Mouse (Mus musculus) hindbrain, embryonic 11.5 days (tissue): ENCODE measurements around the gene Mlph. TPM values are rescaled to one million over a fixed set of nuclear protein-coding genes. Genes with fewer than 3 reads are reported as not detected.

Experiments used
- ATAC-seq: fragments of 200-750 bp; cut with Nextera tagmentation; 2 replicates; pipeline ENCODE4 v1.8.0; 2017; ENCODE audit warnings: mild to moderate bottlenecking, moderate TSS enrichment, moderate library complexity; ENCODE audit not compliant: low FRiP score
- DNase-seq: peaks from one replicate; pipeline ENCODE4 v3.0.0-alpha.2; 2015; ENCODE audit warnings: low spot score
- H3K27ac ChIP-seq: fragments of 300-500 bp; sonication (generic); 2 replicates; pipeline ENCODE4 v1.5.1; 2014; ENCODE audit warnings: mild to moderate bottlenecking, low read depth, low read length
- H3K27me3 ChIP-seq: fragments of 300-500 bp; sonication (generic); 2 replicates; pipeline ENCODE4 v1.6.1; 2014; ENCODE audit warnings: mild to moderate bottlenecking, low read length, moderate library complexity, mixed read lengths; ENCODE audit not compliant: control insufficient read depth, insufficient read depth
- H3K36me3 ChIP-seq: fragments of 300-500 bp; sonication (generic); 2 replicates; pipeline ENCODE4 v1.6.1; 2014; ENCODE audit warnings: mild to moderate bottlenecking, low read length, moderate library complexity, mixed read lengths; ENCODE audit not compliant: control insufficient read depth, insufficient read depth
- H3K4me1 ChIP-seq: fragments of 300-500 bp; sonication (generic); replicated peaks from 2 replicates; pipeline ENCODE4 v1.6.1; 2014; ENCODE audit warnings: low read length, mixed read lengths; ENCODE audit not compliant: control insufficient read depth, insufficient read depth
- H3K4me2 ChIP-seq: fragments of 300-500 bp; sonication (generic); replicated peaks from 2 replicates; pipeline ENCODE4 v1.6.1; 2014; ENCODE audit warnings: mild to moderate bottlenecking, low read depth, low read length
- H3K4me3 ChIP-seq: fragments of 300-500 bp; sonication (generic); 2 replicates; pipeline ENCODE4 v1.5.1; 2014; ENCODE audit warnings: low read depth, low read length
- H3K9ac ChIP-seq: fragments of 300-500 bp; sonication (generic); 2 replicates; pipeline ENCODE4 v1.6.1; 2014; ENCODE audit warnings: low read depth, low read length
- H3K9me3 ChIP-seq: fragments of 300-500 bp; sonication (generic); 2 replicates; pipeline ENCODE4 v1.6.1; 2016; ENCODE audit warnings: low read length; ENCODE audit not compliant: control insufficient read depth
- WGBS: fragments of 180-500 bp; shearing (Covaris S2); extraction: QIAGEN DNeasy Blood & Tissue Kit; methylation state at CpG from one replicate; pipeline ENCODE4 v1.1.7; 2014; 5-methylcytosine and 5-hydroxymethylcytosine counted together
- polyA plus RNA-seq: library from polyadenylated mRNA; unstranded; fragments of >200 nt; fragmentation: Nextera tagmentation; extraction: Ambion mirVana; gene quantifications from 2 replicates; pipeline ENCODE4 v1.2.1, GENCODE M21; 2014

The Mlph gene
- polyA plus RNA-seq, 1 experiment from 2014 or later = not detected

DNA sequence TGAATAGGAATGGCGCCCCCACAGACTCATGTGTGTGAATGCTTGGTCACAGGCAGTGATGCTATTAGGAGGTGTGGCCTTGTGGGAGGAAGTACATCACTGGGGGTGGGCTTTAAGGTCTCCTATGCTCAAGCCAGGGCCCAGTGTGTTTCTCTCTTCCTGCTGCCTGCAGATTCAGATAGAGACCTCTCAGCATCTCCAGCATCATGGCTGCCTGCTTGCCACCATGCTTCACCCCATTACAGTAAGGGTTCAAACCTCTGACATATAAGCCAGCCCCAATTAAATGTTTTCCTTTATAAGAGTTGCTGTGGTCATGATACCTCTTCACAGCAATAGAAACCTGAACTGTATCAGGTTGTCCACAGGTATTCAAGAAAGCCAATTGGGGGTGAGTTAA, 81.0 kb downstream of the Mlph start:
- Histone ChIP-seq H3K36me3 (no peaks in the 10 kb centered on the region), H3K4me2 (no peak overlapping the region), H3K27ac (no peak overlapping the region), H3K4me1 (no peaks in the 10 kb centered on the region; the same call in 1 of the 2 replicates), H3K9me3 (no peaks in the 10 kb centered on the region), H3K9ac (no peak overlapping the region), H3K27me3 (peaks cover 4% of the 10 kb centered on the region; the same call in 1 of the 2 replicates), H3K4me3 (no peak overlapping the region)
- WGBS = 96% methylated on average over 1 of the region's 1 CpGs
- DNase-seq = no peak
- no peak for ATAC-seq

DNA sequence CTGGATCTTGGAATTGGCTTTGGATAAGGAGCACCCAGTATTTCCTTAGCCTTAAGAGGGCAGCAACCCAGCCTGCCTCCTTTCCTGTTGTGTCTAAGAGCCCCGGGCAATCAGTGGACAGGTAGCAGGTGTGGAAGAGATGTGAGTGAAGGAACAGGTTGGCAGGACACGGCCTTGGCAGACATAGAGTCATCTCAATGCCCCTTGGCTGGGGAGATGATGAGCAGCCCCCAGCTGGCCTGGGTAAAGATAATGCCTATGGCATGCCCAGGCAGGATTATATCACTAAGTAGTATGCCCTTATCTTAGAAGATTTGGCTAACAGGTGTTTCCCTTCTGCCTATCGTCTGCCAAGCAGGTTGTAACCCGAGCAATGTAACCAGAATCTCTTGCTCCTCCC, 82.3 kb downstream of the Mlph start:
- ATAC-seq = no peak
- 77% methylated on average over 4 of the region's 4 CpGs for WGBS
- H3K36me3 ChIP-seq = no peaks in the 10 kb centered on the region
- DNase-seq = no peak
- no peak overlapping the region for H3K9ac ChIP-seq
- no peaks in the 10 kb centered on the region for H3K9me3 ChIP-seq
- H3K4me2 ChIP-seq = no peak overlapping the region
- no peaks in the 10 kb centered on the region; the same call in 1 of the 2 replicates for H3K4me1 ChIP-seq
- H3K27ac ChIP-seq = no peak overlapping the region
- H3K4me3 ChIP-seq = no peak overlapping the region
- H3K27me3 ChIP-seq = peaks cover 4% of the 10 kb centered on the region; the same call in 1 of the 2 replicates

DNA sequence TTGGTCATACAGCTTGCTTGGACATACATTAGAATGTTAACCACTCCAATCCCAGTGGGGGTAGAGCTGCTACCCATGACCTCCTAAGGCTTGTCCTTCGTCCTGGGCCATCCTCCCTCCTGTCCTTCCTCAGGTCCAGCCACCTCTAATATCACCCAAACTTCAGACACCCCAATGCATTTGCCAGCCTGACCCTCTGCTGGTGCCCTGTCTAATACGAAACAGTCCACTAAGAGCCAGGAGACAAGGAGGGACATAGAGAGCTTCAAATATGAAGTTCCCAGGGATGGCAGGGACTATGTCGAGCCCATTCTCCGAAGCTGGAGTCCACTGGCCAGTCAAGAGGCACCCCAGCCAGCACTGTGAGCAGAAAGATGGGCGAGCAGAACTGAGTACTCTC, 82.8 kb downstream of the Mlph start:
- ATAC-seq (no peak), DNase-seq (no peak)
- peaks cover 4% of the 10 kb centered on the region; the same call in 1 of the 2 replicates for H3K27me3 ChIP-seq
- H3K4me1 ChIP-seq = no peaks in the 10 kb centered on the region; the same call in 1 of the 2 replicates
- WGBS = 86% methylated on average over 5 of the region's 5 CpGs
- no peak overlapping the region for H3K4me2 ChIP-seq
- no peak overlapping the region for H3K9ac ChIP-seq
- no peak overlapping the region for H3K27ac ChIP-seq
- H3K36me3 ChIP-seq = no peaks in the 10 kb centered on the region
- H3K4me3 ChIP-seq = no peak overlapping the region
- no peaks in the 10 kb centered on the region for H3K9me3 ChIP-seq

DNA sequence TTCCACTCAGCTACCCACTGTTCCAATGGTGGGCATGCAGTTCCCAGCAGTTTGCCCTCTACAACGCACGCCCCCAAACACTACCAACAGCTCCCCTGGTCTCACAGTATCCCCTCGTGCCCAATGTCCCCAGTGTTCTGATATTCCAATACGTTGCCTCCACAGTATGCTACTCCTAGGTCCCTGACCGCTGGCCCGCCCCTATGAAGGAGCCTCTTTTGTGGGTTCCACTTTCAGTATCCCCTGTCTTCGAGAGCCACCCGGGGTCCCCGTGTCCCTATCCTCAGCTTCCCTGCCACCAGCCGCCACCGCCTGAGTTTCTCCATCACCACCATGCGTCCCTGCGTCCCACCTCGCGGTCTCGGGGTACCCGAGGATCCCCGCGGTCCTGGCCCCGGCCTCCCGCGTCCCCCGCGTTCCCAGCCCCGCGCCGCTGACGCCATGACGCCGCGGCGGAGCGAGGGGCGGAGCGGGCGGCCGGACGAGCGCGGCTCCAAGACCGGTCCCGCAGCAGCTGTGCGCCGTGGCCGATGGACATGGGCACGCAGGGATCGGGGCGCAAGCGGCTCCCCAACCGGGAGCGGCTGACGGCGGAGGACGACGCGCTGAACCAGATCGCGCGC, 83.5 kb downstream of the Mlph start, which contains the start of gene Lrrfip1:
Gene Lrrfip1, plus strand, starts transcription at position 470 of the 623 bp plus-strand sequence.
- DNase-seq = peak; percentile 79
- Histone ChIP-seq H3K4me3 (peak within 1 kb of the TSS; percentile 55), H3K9ac (peak within 1 kb of the TSS; percentile 81), H3K4me2 (peak within 1 kb of the TSS; percentile 97), H3K4me1 (no peaks in the 10 kb centered on the region; the same call in 1 of the 2 replicates), H3K9me3 (no peaks in the 10 kb centered on the region), H3K36me3 (no peaks in the 10 kb centered on the region), H3K27ac (no peak within 1 kb of the TSS), H3K27me3 (peaks cover 4% of the 10 kb centered on the region; the same call in 1 of the 2 replicates)
- WGBS = 3% methylated on average over 49 of the region's 59 CpGs
- ATAC-seq = peak; percentile 85

DNA sequence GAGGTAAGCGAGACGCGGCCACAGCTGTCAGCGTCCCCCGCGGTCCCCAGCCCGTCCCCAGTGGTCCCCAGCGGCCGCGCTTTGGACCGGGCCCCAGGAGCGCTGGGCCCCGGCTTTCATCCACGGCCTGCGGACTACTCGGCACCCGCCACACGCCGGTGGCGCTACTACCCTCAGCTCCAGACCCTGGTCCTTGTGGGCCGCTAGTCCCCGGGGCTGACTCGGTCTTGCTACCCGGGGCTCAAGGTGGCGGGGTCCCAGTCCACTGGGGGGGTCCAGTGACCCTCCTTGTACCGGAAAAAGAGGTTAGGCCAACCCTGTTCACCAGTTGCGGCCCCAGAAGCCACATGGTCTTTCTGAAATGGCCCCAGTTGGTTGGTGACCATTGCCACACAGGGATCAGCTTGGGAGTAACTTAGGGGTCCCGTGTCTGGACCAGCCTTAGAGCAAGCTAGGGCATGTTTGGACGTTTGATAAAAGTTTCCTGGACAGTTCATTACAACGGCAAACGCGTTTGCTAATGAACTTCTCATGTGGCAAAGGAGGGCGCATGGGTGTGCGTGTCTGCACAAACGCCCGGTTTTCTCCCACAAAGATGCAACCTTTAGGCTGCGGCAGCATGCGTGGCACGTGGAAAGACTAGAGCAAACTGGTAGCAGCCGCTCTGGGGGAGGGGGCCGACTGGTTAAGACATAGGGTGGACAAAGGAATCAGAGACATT, 84.2 kb downstream of the Mlph start:
- Histone ChIP-seq H3K4me2 (peak overlapping the region; percentile 97), H3K27me3 (peaks cover 4% of the 10 kb centered on the region; the same call in 1 of the 2 replicates), H3K36me3 (no peaks in the 10 kb centered on the region), H3K4me3 (peak overlapping the region; percentile 55), H3K4me1 (no peaks in the 10 kb centered on the region; the same call in 1 of the 2 replicates), H3K27ac (no peak overlapping the region), H3K9ac (peak overlapping the region; percentile 81), H3K9me3 (no peaks in the 10 kb centered on the region)
- 3% methylated on average over 41 of the region's 41 CpGs for WGBS
- ATAC-seq = peak; percentile 76
- peak; percentile 67 for DNase-seq

DNA sequence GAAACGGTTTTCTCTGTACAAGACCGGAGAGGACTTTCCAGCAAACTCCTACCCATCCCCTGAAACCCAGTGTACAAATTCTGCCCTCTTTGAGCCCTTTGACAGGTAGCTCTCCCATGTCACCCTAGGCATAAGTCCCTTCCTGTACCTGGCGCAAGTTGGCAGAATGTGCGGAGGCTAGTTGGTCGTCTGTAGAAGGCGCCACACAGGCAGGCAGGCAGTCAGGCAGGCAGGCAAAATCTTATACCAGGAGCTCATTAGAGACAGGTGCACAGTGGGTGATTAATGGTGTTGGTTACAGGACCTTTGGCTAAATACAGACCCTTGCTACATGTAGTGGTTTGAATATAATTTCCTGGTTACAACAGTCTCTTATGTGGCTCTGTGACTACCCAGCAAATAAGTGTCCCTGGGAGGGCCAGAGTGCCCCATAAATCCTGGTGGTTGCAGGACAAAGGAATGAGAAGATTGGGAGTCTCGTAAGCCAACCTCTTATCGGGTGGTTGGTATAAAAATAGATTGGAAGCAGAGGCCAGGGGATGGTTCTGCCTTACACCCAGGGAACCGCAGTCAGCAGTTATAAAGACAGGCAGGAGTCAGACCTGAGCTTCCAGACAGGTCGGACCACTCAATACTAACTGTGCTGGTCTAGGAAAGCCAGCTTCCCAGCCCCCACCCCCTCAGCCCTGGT, 85.2 kb downstream of the Mlph start:
- Histone ChIP-seq H3K9me3 (no peaks in the 10 kb centered on the region), H3K4me1 (no peaks in the 10 kb centered on the region; the same call in 1 of the 2 replicates), H3K27ac (no peak overlapping the region), H3K4me3 (peak overlapping the region; percentile 55; the same call in 1 of the 2 replicates), H3K36me3 (no peaks in the 10 kb centered on the region), H3K4me2 (peak overlapping the region; percentile 97), H3K9ac (no peak overlapping the region), H3K27me3 (peaks cover 4% of the 10 kb centered on the region; the same call in 1 of the 2 replicates)
- DNase-seq (peak; percentile 9), ATAC-seq (no peak)
- 81% methylated on average over 10 of the region's 10 CpGs for WGBS

Other genes starting within 250 kb of the Mlph start
- gene Col6a3, start 71.1 kb upstream of the Mlph start, polyA plus RNA-seq = 9.2 and 12.5 TPM in 2 replicates
- not detected in 2 replicates for gene Prlh, start 38.0 kb downstream of the Mlph start, polyA plus RNA-seq
- 0.33 TPM in 1 of 2 replicates, not detected in the other for gene Rab17, start 54.6 kb downstream of the Mlph start, polyA plus RNA-seq
- 23.5 and 27.7 TPM in 2 replicates for gene Lrrfip1, start 83.7 kb downstream of the Mlph start, polyA plus RNA-seq
- gene Rbm44, start 230.0 kb downstream of the Mlph start, polyA plus RNA-seq = 0.25 and 1.4 TPM in 2 replicates